Mouse (Mus musculus) CH12.LX (cell line): Measurements from ENCODE around the gene Mroh2a. TPM values are rescaled to one million over a fixed set of nuclear protein-coding genes. Genes with fewer than 3 reads are reported as not detected.

Experiments
- DNase-seq: peaks from one replicate; pipeline ENCODE4 v3.0.0-alpha.2; 2013; ENCODE audit errors: extremely low read depth
- H3K27ac ChIP-seq: 2 replicates; pipeline ENCODE4 v1.5.1; 2012; ENCODE audit warnings: low read depth, mild to moderate bottlenecking, control low read depth, moderate library complexity; ENCODE audit not compliant: insufficient read depth
- H3K27me3 ChIP-seq: replicated peaks from 2 replicates; pipeline ENCODE3; 2012; ENCODE audit warnings: inconsistent platforms
- H3K36me3 ChIP-seq, 2 experiments: replicated peaks in 1 of 2; 2 replicates each; pipeline versions ENCODE3 to v1.6.1; 2012; ENCODE audit warnings: inconsistent platforms in 1 of 2, low read length in 1 of 2, mild to moderate bottlenecking in 1 of 2, mixed read lengths in 1 of 2, moderate library complexity in 1 of 2; ENCODE audit not compliant: control insufficient read depth in 1 of 2, insufficient read depth in 1 of 2
- H3K4me1 ChIP-seq, 2 experiments: 2 replicates each; pipeline ENCODE4 v1.6.1; 2012; ENCODE audit warnings: inconsistent platforms in 1 of 2, moderate library complexity in 1 of 2; ENCODE audit not compliant: insufficient read depth in 2 of 2, control insufficient read depth in 1 of 2
- H3K4me2 ChIP-seq: 2 replicates; pipeline ENCODE4 v1.6.1; 2012; ENCODE audit warnings: low read depth, mild to moderate bottlenecking, control low read depth; ENCODE audit not compliant: poor library complexity, insufficient read depth, severe bottlenecking
- H3K4me3 ChIP-seq, 3 experiments: fragments of 150-350 bp in 1 of 3; sonication (generic) in 1 of 3; replicated peaks in 1 of 3; 2 replicates each; pipeline versions ENCODE3 to v1.5.1; 2011 to 2012; ENCODE audit warnings: low read depth in 2 of 3, low read length in 2 of 3, mild to moderate bottlenecking in 2 of 3, moderate library complexity in 2 of 3, control low read depth in 1 of 3, improper control_type of control experiment in 1 of 3, inconsistent platforms in 1 of 3, mixed read lengths in 1 of 3; ENCODE audit not compliant: poor library complexity in 1 of 3
- H3K79me2 ChIP-seq: replicated peaks from 2 replicates; pipeline ENCODE4 v1.6.1; 2012; ENCODE audit warnings: mild to moderate bottlenecking, moderate library complexity; ENCODE audit not compliant: control insufficient read depth, poor library complexity, insufficient read depth, severe bottlenecking; ENCODE audit errors: extremely low read depth
- H3K9ac ChIP-seq: 2 replicates; pipeline ENCODE4 v1.6.1; 2012; ENCODE audit warnings: low read depth, mild to moderate bottlenecking, control low read depth, moderate library complexity; ENCODE audit not compliant: insufficient read depth
- H3K9me3 ChIP-seq: replicated peaks from 2 replicates; pipeline ENCODE3; 2012; ENCODE audit warnings: low read length, inconsistent platforms, mixed read lengths
- CHD2 ChIP-seq: IDR thresholded peaks from 2 replicates; pipeline ENCODE4 v1.6.1; 2011; ENCODE audit warnings: low read length, improper control_type of control experiment
- KAT2A ChIP-seq: IDR thresholded peaks from 2 replicates; pipeline ENCODE4 v1.6.1; 2012; ENCODE audit warnings: low read length, improper control_type of control experiment, inconsistent platforms; ENCODE audit not compliant: insufficient replicate concordance
- MAX ChIP-seq: IDR thresholded peaks from 2 replicates; pipeline ENCODE4 v1.6.1; 2011; ENCODE audit warnings: low read length, improper control_type of control experiment
- NRF1 ChIP-seq: IDR thresholded peaks from 2 replicates; pipeline ENCODE4 v1.6.1; 2014; ENCODE audit warnings: low read depth, mild to moderate bottlenecking, inconsistent platforms, low read length, improper control_type of control experiment, moderate library complexity
- PAX5 ChIP-seq: IDR thresholded peaks from 2 replicates; pipeline ENCODE4 v1.6.1; 2012; ENCODE audit warnings: low read length, inconsistent platforms, mixed read lengths
- SIN3A ChIP-seq: IDR thresholded peaks from 2 replicates; pipeline ENCODE4 v1.6.1; 2012; ENCODE audit warnings: low read length, improper control_type of control experiment, inconsistent platforms
- TCF12 ChIP-seq: IDR thresholded peaks from 2 replicates; pipeline ENCODE4 v1.6.1; 2014; ENCODE audit warnings: low read depth, mild to moderate bottlenecking, inconsistent platforms, low read length, improper control_type of control experiment
- dilution Hi-C: fragments of 300-500 bp; cut with MboI; formaldehyde crosslinking; loops from 2 replicates; pipeline ENCODE4 v1.14.3; 2020; ENCODE audit warnings: low sequenced_read_pairs; ENCODE audit not compliant: extremely low pct_unique_long_range_greater_than_20kb, extremely low pct_ligation_motif_present
- in situ Hi-C: fragments of 300-500 bp; cut with MboI; formaldehyde crosslinking; loops from 3 replicates; pipeline ENCODE4 v1.14.3; 2019; ENCODE audit warnings: low sequenced_read_pairs, low pct_ligation_motif_present, low pct_unique_long_range_greater_than_20kb, mixed read lengths
- polyA plus RNA-seq: library from polyadenylated mRNA; unstranded; fragments of >175 nt; gene quantifications from 2 replicates; pipeline ENCODE4 v1.2.1, GENCODE M21; 2012; ENCODE audit warnings: low read depth; ENCODE audit not compliant: insufficient read length
- total RNA-seq, 2 experiments: library from RNA; depleted of rRNA; stranded (reverse); fragments of 300-350 nt in 1 of 2; fragments of >200 nt in 1 of 2; gene quantifications; 2 replicates each; pipeline ENCODE4 v1.2.3; 2012 to 2014

Gene Mroh2a
- total and polyA plus RNA-seq, 3 experiments = 0.17 to 1.0 TPM; not detected in 1

- Histone ChIP-seq H3K27me3 (no peaks in the 10 kb centered on the region), H3K4me1 (no peaks in the 10 kb centered on the region), H3K9ac (no peak overlapping the region), H3K79me2 (no peaks in the 10 kb centered on the region), H3K27ac (no peak overlapping the region), H3K36me3 (no peaks in the 10 kb centered on the region), H3K4me3 (no peak overlapping the region), H3K9me3 (peaks cover 67% of the 10 kb centered on the region), H3K4me2 (no peak overlapping the region)
- DNase-seq = no peak
- in situ Hi-C loops = no loop called here
- dilution Hi-C loops = no loop called here
- 0 out of 2 replicates have a peak, but pooled peaks have one; percentile 6 for TF ChIP-seq NRF1
- 0 out of 2 replicates have a peak, but pooled peaks have one; percentile 6 for TF ChIP-seq KAT2A
- TF ChIP-seq TCF12 = no peak
Measured at GRCm38 (mm10) chr1:88213766-88214461, 12.9 kb upstream of the Mroh2a start.

GRCm38 (mm10) chr1:88214462-88214952, 12.3 kb upstream of the Mroh2a start:
- TF ChIP-seq MAX (0 out of 2 replicates have a peak, but pooled peaks have one; percentile 34), CHD2 (peak; percentile 21; the same call in 1 of the 2 replicates), SIN3A (no peak)
- TF ChIP-seq, all 38 proteins: peak for 2
- Histone ChIP-seq H3K4me3 (no peak overlapping the region), H3K9ac (no peak overlapping the region), H3K27me3 (no peaks in the 10 kb centered on the region), H3K9me3 (peaks cover 73% of the 10 kb centered on the region), H3K4me2 (no peak overlapping the region), H3K36me3 (no peaks in the 10 kb centered on the region), H3K4me1 (no peaks in the 10 kb centered on the region), H3K79me2 (no peaks in the 10 kb centered on the region), H3K27ac (no peak overlapping the region)
- in situ Hi-C loops = no loop called here
- dilution Hi-C loops = no loop called here
- DNase-seq = peak; percentile 2

GRCm38 (mm10) chr1:88215466-88216380, 11.1 kb upstream of the Mroh2a start:
- H3K27ac ChIP-seq = no peak overlapping the region
- no peaks in the 10 kb centered on the region for H3K4me1 ChIP-seq
- no peak overlapping the region for H3K4me3 ChIP-seq
- no peaks in the 10 kb centered on the region for H3K79me2 ChIP-seq
- H3K9me3 ChIP-seq = peaks cover 80% of the 10 kb centered on the region
- TF ChIP-seq PAX5 = no peak
- peak; percentile 5 for DNase-seq
- dilution Hi-C loops (no loop called here), in situ Hi-C loops (no loop called here)
- H3K36me3 ChIP-seq = no peaks in the 10 kb centered on the region
- no peak overlapping the region for H3K4me2 ChIP-seq
- no peak overlapping the region for H3K9ac ChIP-seq
- H3K27me3 ChIP-seq = no peaks in the 10 kb centered on the region
